Comparison of ENCODE assay signal across 22 mouse cellular contexts in genomic region chr3:119381119-119381518, GRCm38 (mm10).
DNase-seq lines count a peak whose midpoint lies in the region; ATAC-seq lines count a peak whose summit lies in the region.
"Had no signal": no experiment of that assay in that cellular context is flagged by ENCODE, and none has a peak within 500 bp of the region (broad histone marks: within the 10 kb centered on the region; RNA-seq: fewer than 3 reads in every experiment).

No protein-coding gene starts in this region.

- H3K4me1 ChIP-seq in midbrain, embryonic 11.5 days (ENCODE audit: control insufficient read depth, insufficient read depth, low read length): no peaks in the 10 kb centered on the region
- H3K4me1 ChIP-seq in midbrain, embryonic 15.5 days: no peaks in the 10 kb centered on the region

- H3K9ac ChIP-seq in midbrain, embryonic 11.5 days (ENCODE audit: low read length): no peak overlapping the region
- H3K9ac ChIP-seq in midbrain, embryonic 15.5 days: no peak overlapping the region

- H3K36me3 ChIP-seq in midbrain, embryonic 11.5 days (ENCODE audit: control insufficient read depth, insufficient read depth, low read length): no peaks in the 10 kb centered on the region
- H3K36me3 ChIP-seq in midbrain, embryonic 15.5 days (replicated peaks): no peaks in the 10 kb centered on the region
- H3K36me3 ChIP-seq: G1E had no signal

- DNase-seq in frontal cortex, postnatal 14 days (ENCODE audit: low spot score in 2 of 2): no peak
- DNase-seq in midbrain, embryonic 11.5 days (ENCODE audit: low spot score, missing footprints): peak; percentile 68
- peak; percentile 29 for DNase-seq in brain, adult 2 months (ENCODE audit: low read depth, low spot score)
- DNase-seq in urinary bladder, postnatal 10 days (ENCODE audit: low spot score): no peak
- DNase-seq: adrenal gland, adult 2 months; adrenal gland, adult 8-10 months; adrenal gland, postnatal 10 days; adrenal gland, postnatal 14 days; adrenal gland, postnatal 25 days; adrenal gland, postnatal 36 days; B cell, adult 2 months; cerebellum, adult 11 months; cerebellum, adult 11-12 months; cerebellum, adult 18-20 months; cerebellum, adult 2 months had no signal

- no peak overlapping the region for H3K4me3 ChIP-seq in midbrain, embryonic 11.5 days (ENCODE audit: low read depth, low read length)
- no peak overlapping the region for H3K4me3 ChIP-seq in midbrain, embryonic 15.5 days

- peak; percentile 90 for ATAC-seq in frontal cortex, adult (ENCODE audit: low TSS enrichment)
- no peak for ATAC-seq in midbrain, embryonic 11.5 days (ENCODE audit: low FRiP score)
- ATAC-seq in midbrain, embryonic 15.5 days (replicated peaks): no peak
- ATAC-seq: activated CD4-positive, CD25-positive, alpha-beta regulatory T cell, adult 4 months; CD4-positive, CD25-positive, alpha-beta regulatory T cell, adult 4 months; Patski had no signal

- H3K9me3 ChIP-seq in midbrain, embryonic 11.5 days (ENCODE audit: control insufficient read depth, low read length): no peaks in the 10 kb centered on the region
- H3K9me3 ChIP-seq in midbrain, embryonic 15.5 days: no peaks in the 10 kb centered on the region

- 68% methylated on average over 1 of the region's 1 CpGs for whole genome bisulfite sequencing in midbrain, embryonic 11.5 days
- 77% methylated on average over 1 of the region's 1 CpGs for whole genome bisulfite sequencing in midbrain, embryonic 15.5 days

- no peak overlapping the region for H3K4me2 ChIP-seq in midbrain, embryonic 11.5 days
- H3K4me2 ChIP-seq in midbrain, embryonic 15.5 days: no peak overlapping the region

- peaks cover 29% of the 10 kb centered on the region for H3K27me3 ChIP-seq in midbrain, embryonic 11.5 days (ENCODE audit: control insufficient read depth, insufficient read depth, low read length)
- H3K27me3 ChIP-seq in midbrain, embryonic 15.5 days (replicated peaks): no peaks in the 10 kb centered on the region
- H3K27me3 ChIP-seq: CH12.LX, Patski had no signal

- H3K27ac ChIP-seq in midbrain, embryonic 11.5 days (ENCODE audit: low read depth, low read length): no peak overlapping the region
- H3K27ac ChIP-seq in midbrain, embryonic 15.5 days: no peak overlapping the region

Comparison
In these comparisons a context has a peak if more than half of its experiments do, and no peak if none do; other contexts are left out.
1. DNase-seq: peak in midbrain, embryonic 11.5 days (single experiment) and brain, adult 2 months (single experiment); none in frontal cortex, postnatal 14 days (0 of 2) and urinary bladder, postnatal 10 days (single experiment).